Mouse (Mus musculus): ENCODE measurements at regions not wholly inside any gene's neighbourhood (a gene's known extent, or its start where the extent isn't known, plus 50 kb on each side); places are given as distances from the start of the nearest gene placed in this dataset.
"Not testable (repeated sequence)": the region's sequence is repeated elsewhere in the genome, so short reads cannot be mapped to it uniquely, and the experiment has no call there.

DNA sequence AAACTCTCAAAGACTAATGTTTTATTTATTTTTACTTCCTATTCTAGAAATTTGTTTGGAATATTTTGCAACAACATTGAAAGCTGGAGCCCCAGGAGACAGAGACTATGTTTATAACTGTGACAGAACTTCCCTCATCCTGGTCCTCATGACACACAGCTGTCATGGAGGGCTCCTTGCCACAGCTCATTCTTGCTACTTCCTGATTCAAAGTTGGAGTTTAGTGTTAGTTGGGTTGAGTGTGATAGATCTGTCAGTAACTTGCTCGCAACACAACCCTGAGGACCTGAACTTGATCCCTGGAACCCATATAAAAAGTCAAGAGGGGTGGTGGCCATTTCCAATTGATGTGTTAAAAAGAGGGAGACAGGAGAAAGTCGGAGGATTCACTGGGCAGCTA, 328.3 kb upstream of the Nox3 start:
- Histone ChIP-seq H3K4me1 (no peaks in the 10 kb centered on the region; the same call in 1 of the 2 replicates), H3K9me3 (replicated peaks) (no peaks in the 10 kb centered on the region), H3K27ac (no peak overlapping the region), H3K4me3 (no peak overlapping the region), H3K9ac (no peak overlapping the region), H3K4me2 (no peak overlapping the region), H3K36me3 (ENCODE audit: poor library complexity, severe bottlenecking) (no peaks in the 10 kb centered on the region), H3K27me3 (no peaks in the 10 kb centered on the region)
- 88% methylated on average over 2 of the region's 2 CpGs for WGBS
- no peak for ATAC-seq

DNA sequence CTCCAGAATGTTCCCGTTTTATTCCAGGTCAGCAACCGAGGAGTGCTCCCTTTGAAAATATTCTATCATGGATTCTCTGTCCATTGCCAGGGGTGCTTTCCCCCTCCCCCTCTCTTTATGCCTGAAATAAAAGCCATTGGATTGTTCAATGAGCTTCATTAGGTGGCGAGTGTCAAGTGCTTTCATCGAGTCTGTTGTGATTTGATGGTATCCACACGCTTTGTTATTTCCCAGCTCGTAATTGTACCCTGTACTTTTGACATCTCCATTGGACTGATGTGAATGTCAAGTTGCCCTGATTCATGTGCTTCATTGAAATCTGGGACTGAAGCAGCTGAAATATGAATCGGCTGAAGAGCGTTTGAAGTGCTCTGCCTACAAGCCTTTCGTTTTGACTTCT, 333.1 kb upstream of the Nox3 start:
- Histone ChIP-seq H3K4me1 (no peaks in the 10 kb centered on the region; the same call in 1 of the 2 replicates), H3K36me3 (ENCODE audit: poor library complexity, severe bottlenecking) (no peaks in the 10 kb centered on the region), H3K4me3 (no peak overlapping the region), H3K9ac (no peak overlapping the region), H3K4me2 (no peak overlapping the region), H3K27me3 (no peaks in the 10 kb centered on the region), H3K9me3 (replicated peaks) (no peaks in the 10 kb centered on the region), H3K27ac (no peak overlapping the region)
- WGBS, result 38% methylated on average over 9 of the region's 9 CpGs
- ATAC-seq, result peak; percentile 55; the same call in 1 of the 2 replicates

DNA sequence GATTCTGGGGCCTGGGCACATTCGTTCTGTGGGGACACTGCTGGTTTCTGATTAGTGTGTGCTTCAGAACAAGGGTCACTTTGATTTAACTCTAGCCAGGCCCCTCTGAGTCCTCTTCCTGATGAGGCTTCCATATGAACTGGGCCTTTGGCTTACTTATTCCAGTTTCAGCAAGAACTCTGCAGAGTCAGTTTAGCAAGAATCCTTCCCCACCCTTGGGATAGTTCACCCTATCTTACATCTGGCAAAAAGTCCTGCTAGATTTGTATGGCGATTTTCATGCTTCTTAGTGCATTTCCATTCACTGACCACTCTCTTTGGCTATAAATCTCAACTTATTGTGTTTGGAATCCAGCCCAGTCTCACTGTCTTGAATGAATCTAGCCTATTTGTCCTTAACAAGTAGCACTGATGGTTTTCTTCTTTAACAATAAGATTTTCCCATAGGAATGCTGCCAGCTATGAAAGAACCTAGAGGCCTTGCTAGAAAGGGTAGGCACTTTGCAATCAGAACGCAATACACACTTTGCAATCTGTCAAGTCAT, 338.8 kb upstream of the Nox3 start:
- Histone ChIP-seq H3K4me2 (no peak overlapping the region), H3K27me3 (no peaks in the 10 kb centered on the region), H3K9ac (no peak overlapping the region), H3K36me3 (ENCODE audit: poor library complexity, severe bottlenecking) (no peaks in the 10 kb centered on the region), H3K27ac (no peak overlapping the region), H3K9me3 (replicated peaks) (no peaks in the 10 kb centered on the region), H3K4me1 (peaks cover 10% of the 10 kb centered on the region; the same call in 1 of the 2 replicates), H3K4me3 (no peak overlapping the region)
- no peak for ATAC-seq
- 46% methylated on average over 3 of the region's 3 CpGs for WGBS

DNA sequence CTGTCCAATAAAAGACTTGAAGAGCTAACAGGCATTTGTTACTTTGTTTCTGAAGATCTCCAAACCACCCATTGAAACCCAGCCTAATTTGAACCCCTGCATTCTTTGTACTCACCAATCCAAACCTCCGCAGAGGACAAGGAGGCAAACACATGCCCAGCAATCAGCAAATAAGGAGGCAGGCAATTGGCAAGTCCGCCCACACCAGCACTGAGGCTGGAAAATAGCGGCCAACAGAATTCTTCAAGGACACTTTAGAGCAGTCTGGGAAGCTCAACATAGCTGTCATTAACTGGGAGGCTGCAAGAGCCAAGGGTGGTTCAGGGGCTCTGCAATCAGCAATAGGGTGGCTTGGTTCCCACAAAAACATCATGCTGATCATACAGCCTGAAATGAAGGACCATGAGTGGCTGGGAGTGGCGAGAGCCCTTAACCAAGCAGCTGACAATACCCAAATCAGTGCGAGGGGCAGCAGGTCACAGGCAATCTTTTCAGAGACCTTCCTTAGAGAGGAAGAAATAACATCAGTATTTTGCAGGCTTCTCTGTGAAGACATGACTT, 344.1 kb upstream of the Nox3 start:
- Histone ChIP-seq H3K27ac (peak overlapping the region; percentile 51), H3K4me2 (no peak overlapping the region), H3K9ac (no peak overlapping the region), H3K27me3 (no peaks in the 10 kb centered on the region), H3K4me3 (no peak overlapping the region), H3K4me1 (peaks cover 15% of the 10 kb centered on the region), H3K36me3 (ENCODE audit: poor library complexity, severe bottlenecking) (no peaks in the 10 kb centered on the region), H3K9me3 (replicated peaks) (no peaks in the 10 kb centered on the region)
- WGBS, result 14% methylated on average over 5 of the region's 5 CpGs
- peak; percentile 93 for ATAC-seq

GRCm38 (mm10) chr17:4060186-4060585, 364.1 kb upstream of the Nox3 start:
- not testable (repeated sequence) for ATAC-seq; H3K27ac ChIP-seq; H3K4me1 ChIP-seq; H3K4me3 ChIP-seq; H3K27me3 ChIP-seq; H3K4me2 ChIP-seq; H3K36me3 ChIP-seq (ENCODE audit: poor library complexity, severe bottlenecking); H3K9ac ChIP-seq; H3K9me3 ChIP-seq (replicated peaks)

GRCm38 (mm10) chr17:4073381-4073780, 377.3 kb upstream of the Nox3 start:
- H3K4me3 ChIP-seq, result no peak overlapping the region
- no peak overlapping the region for H3K4me2 ChIP-seq
- ATAC-seq, result no peak
- 79% methylated on average over 2 of the region's 2 CpGs for WGBS
- no peak overlapping the region for H3K27ac ChIP-seq
- no peaks in the 10 kb centered on the region for H3K36me3 ChIP-seq (ENCODE audit: poor library complexity, severe bottlenecking)
- H3K4me1 ChIP-seq, result no peaks in the 10 kb centered on the region
- no peaks in the 10 kb centered on the region for H3K9me3 ChIP-seq (replicated peaks)
- H3K27me3 ChIP-seq, result no peaks in the 10 kb centered on the region
- no peak overlapping the region for H3K9ac ChIP-seq

- H3K4me2 ChIP-seq, result no peak overlapping the region
- H3K27ac ChIP-seq, result no peak overlapping the region
- no peaks in the 10 kb centered on the region for H3K9me3 ChIP-seq (replicated peaks)
- no peaks in the 10 kb centered on the region for H3K36me3 ChIP-seq (ENCODE audit: poor library complexity, severe bottlenecking)
- no peak overlapping the region for H3K9ac ChIP-seq
- 86% methylated on average over 2 of the region's 2 CpGs for WGBS
- H3K4me3 ChIP-seq, result no peak overlapping the region
- no peak for ATAC-seq
- H3K27me3 ChIP-seq, result no peaks in the 10 kb centered on the region
- no peaks in the 10 kb centered on the region for H3K4me1 ChIP-seq
These were observed 384.5 kb upstream of the Nox3 start for GRCm38 (mm10) chr17:4080564-4080963.

DNA sequence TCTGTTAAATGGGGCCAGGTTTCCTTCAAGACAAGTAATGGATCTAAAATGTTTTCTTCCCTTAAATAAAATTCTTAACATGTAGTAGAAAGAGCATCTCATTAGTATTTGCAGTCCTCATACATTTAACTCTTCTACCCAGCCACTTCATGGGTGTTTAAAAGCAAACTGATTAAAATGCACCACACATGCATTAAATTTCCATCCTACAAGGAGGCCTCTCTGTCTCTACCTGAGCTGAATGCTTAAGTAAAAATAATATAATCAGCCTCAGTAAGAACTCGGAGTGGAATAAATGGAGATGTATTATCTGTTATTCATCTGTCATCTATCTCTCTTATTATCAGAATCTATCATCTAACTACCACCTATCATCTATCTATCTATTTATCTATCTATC, 398.6 kb upstream of the Nox3 start:
- Histone ChIP-seq H3K4me1 (no peaks in the 10 kb centered on the region), H3K36me3 (ENCODE audit: poor library complexity, severe bottlenecking) (no peaks in the 10 kb centered on the region), H3K27me3 (no peaks in the 10 kb centered on the region), H3K9ac (no peak overlapping the region), H3K4me2 (no peak overlapping the region), H3K27ac (no peak overlapping the region), H3K9me3 (replicated peaks) (no peaks in the 10 kb centered on the region), H3K4me3 (no peak overlapping the region)
- WGBS, result 48% methylated on average over 1 of the region's 1 CpGs
- no peak for ATAC-seq

DNA sequence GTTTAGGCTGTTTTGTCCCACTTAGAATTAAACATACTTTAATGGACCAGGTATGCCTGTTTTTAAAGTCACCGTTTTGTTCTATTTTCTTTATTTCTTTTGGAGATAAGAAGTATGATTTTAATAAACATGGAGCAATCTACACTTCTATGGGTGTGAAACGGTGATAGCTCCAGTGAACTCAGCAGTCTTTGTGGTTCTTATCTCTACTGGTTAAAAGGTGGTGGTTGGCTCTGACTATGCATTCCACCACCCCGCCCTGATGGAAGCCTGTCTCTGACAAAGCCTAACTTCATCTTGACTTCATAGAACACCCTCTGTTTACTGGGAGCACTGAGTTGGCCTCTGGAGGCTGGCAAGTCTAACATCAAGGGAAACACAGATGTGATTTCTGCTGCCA, 407.3 kb upstream of the Nox3 start:
- no peak overlapping the region for H3K27ac ChIP-seq

DNA sequence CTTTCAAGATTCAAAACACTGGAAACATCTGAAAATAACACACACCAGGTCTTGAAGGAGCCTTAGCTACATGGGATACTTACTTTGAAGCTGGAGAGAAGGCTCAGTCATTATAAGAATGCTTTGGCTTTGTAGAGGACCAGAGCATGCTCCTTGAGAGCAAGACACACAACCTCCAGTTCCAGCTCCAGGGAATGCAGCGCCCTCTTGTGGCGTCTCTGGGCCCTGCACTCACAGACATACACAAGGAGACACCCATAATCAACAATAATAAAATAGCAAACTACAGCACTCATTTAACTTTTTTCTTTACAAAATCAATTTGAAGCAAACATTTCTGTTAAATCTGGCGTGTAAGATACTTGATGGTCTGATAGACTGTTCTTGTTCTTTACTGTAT, 413.2 kb upstream of the Nox3 start:
- H3K4me1 ChIP-seq, result no peaks in the 10 kb centered on the region
- no peak overlapping the region for H3K9ac ChIP-seq
- no peak overlapping the region for H3K27ac ChIP-seq
- H3K4me2 ChIP-seq, result no peak overlapping the region
- H3K9me3 ChIP-seq (replicated peaks), result no peaks in the 10 kb centered on the region
- no peaks in the 10 kb centered on the region for H3K36me3 ChIP-seq (ENCODE audit: poor library complexity, severe bottlenecking)
- WGBS, result 44% methylated on average over 3 of the region's 3 CpGs
- no peaks in the 10 kb centered on the region for H3K27me3 ChIP-seq
- no peak for ATAC-seq
- no peak overlapping the region for H3K4me3 ChIP-seq

More for the DNA sequence above, 407.3 kb upstream of the Nox3 start:
- no peak overlapping the region for H3K4me2 ChIP-seq
- H3K4me1 ChIP-seq, result no peaks in the 10 kb centered on the region
- H3K4me3 ChIP-seq, result no peak overlapping the region
- no peaks in the 10 kb centered on the region for H3K27me3 ChIP-seq
- no peak for ATAC-seq
- no peaks in the 10 kb centered on the region for H3K9me3 ChIP-seq (replicated peaks)
- 82% methylated on average over 3 of the region's 3 CpGs for WGBS
- no peaks in the 10 kb centered on the region for H3K36me3 ChIP-seq (ENCODE audit: poor library complexity, severe bottlenecking)
- H3K9ac ChIP-seq, result no peak overlapping the region

- Histone ChIP-seq H3K4me2 (no peak overlapping the region), H3K27me3 (no peaks in the 10 kb centered on the region), H3K27ac (no peak overlapping the region), H3K9me3 (replicated peaks) (no peaks in the 10 kb centered on the region), H3K4me3 (no peak overlapping the region), H3K36me3 (ENCODE audit: poor library complexity, severe bottlenecking) (no peaks in the 10 kb centered on the region), H3K4me1 (no peaks in the 10 kb centered on the region), H3K9ac (no peak overlapping the region)
- WGBS, result 87% methylated on average over 4 of the region's 4 CpGs
- ATAC-seq, result no peak
These were observed 417.0 kb upstream of the Nox3 start for GRCm38 (mm10) chr17:4113021-4113420.

- 0 out of 2 replicates have a peak, but pooled peaks cover 2% of the 10 kb centered on the region for H3K27me3 ChIP-seq
- ATAC-seq, result no peak
- H3K9me3 ChIP-seq (replicated peaks), result no peaks in the 10 kb centered on the region
- WGBS, result 90% methylated on average over 3 of the region's 3 CpGs
- H3K4me3 ChIP-seq, result no peak overlapping the region
- no peak overlapping the region for H3K27ac ChIP-seq
- H3K4me2 ChIP-seq, result no peak overlapping the region
- H3K4me1 ChIP-seq, result no peaks in the 10 kb centered on the region
- H3K9ac ChIP-seq, result no peak overlapping the region
- no peaks in the 10 kb centered on the region for H3K36me3 ChIP-seq (ENCODE audit: poor library complexity, severe bottlenecking)
These were observed 420.4 kb upstream of the Nox3 start for GRCm38 (mm10) chr17:4116476-4116875.

GRCm38 (mm10) chr17:4133678-4134077, 437.6 kb upstream of the Nox3 start:
- H3K27ac ChIP-seq, result no peak overlapping the region
- no peaks in the 10 kb centered on the region for H3K9me3 ChIP-seq (replicated peaks)
- no peaks in the 10 kb centered on the region for H3K27me3 ChIP-seq
- H3K4me2 ChIP-seq, result no peak overlapping the region
- no peak overlapping the region for H3K4me3 ChIP-seq
- ATAC-seq, result no peak
- H3K9ac ChIP-seq, result no peak overlapping the region
- no peaks in the 10 kb centered on the region for H3K36me3 ChIP-seq (ENCODE audit: poor library complexity, severe bottlenecking)
- H3K4me1 ChIP-seq, result no peaks in the 10 kb centered on the region
- 67% methylated on average over 3 of the region's 3 CpGs for WGBS

Measured in forebrain, embryonic 13.5 days (tissue).